Mouse (Mus musculus) telencephalon, adult 2 months (tissue): ENCODE measurements around the gene Astl.
"Not testable (repeated sequence)": the region's sequence is repeated elsewhere in the genome, so short reads cannot be mapped to it uniquely, and the experiment has no call there.

Source experiments
- DNase-seq: peaks from one replicate; pipeline ENCODE4 v3.0.0-alpha.2; 2011; ENCODE audit warnings: low read depth, low spot score

The Astl gene

DNA sequence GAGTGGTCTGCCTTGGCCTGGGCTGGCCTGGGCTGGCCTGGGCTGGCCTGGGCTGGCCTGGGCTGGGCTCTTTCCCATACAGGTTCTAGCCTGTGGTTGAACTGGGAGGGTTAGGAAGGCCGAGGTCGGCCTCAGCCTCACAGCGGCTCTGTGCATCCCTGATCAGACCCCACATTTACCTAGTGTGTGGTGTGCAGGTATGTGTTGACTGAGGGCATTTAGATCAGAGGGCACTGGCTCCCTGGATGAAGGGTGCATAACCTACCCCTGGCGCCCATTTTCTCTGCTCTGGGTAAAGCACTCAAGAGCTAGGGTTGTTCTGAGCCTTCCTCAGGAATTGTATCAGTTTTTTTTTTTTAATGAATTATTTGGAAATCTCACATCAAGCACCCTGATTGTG, at the start of gene Astl:
Gene Astl (plus strand): TSS at position 224 of the 400 bp plus-strand sequence.
- DNase-seq, result no peak

DNA sequence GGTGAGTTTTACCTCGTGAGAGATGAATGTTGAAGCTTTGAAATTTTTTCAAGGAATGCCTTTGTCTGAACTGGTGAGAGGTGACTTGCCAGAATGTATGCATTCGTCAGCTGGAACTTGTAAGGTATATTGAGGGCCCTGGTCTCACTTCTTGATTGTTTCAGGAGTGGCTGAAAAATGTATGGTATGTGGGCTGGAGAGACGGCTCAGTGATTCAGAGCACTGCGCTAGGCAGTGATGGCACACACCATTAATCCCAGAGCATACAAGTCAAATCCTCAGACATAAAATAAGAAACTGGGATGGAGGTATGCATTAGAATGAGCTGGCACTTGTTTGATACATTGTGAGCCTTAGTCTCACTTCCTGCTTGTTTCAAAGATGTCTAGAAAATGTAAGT, 46.2 kb upstream of the Astl start:
- DNase-seq, result no peak

DNA sequence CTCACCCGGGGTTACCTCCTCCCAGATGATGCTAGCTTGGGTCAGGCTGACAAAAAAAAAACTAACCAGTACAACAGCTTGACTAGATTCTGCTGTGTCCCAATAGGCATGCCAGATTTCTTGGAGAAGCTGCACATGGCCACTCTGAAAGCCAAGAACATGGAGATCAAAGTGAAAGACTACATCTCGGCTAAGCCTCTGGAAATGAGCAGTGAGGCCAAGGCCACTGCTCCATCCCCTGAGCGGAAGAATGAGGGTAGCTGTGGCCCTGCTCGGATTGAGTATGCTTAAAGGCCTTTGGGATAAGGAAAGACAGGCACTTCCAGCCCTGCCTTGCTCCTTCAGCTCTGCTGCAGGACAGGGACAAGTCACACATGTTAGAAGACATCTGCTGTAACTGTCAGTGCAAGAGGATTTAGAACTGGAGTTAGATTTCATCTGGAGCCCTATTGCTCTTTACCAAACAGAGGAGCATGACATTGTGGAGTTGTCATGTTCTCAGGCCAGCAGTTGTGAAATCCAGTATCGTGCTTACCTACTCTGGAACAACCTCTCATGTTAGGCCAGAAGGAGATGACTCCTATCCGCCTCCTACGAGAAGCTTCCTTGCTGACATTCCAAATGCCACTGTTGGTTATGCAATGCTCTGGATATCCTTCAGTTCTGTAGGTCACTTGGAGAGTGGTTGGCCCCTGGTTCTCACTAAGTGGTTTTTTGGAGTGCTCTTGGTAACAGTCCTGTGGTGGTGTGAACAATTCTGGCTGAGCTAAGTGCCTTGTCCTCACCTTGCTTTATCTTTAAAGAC, 41.2 kb upstream of the Astl start:
- no peak for DNase-seq

GRCm38 (mm10) chr2:127298056-127298455, 40.4 kb upstream of the Astl start:
- DNase-seq, result no peak

DNA sequence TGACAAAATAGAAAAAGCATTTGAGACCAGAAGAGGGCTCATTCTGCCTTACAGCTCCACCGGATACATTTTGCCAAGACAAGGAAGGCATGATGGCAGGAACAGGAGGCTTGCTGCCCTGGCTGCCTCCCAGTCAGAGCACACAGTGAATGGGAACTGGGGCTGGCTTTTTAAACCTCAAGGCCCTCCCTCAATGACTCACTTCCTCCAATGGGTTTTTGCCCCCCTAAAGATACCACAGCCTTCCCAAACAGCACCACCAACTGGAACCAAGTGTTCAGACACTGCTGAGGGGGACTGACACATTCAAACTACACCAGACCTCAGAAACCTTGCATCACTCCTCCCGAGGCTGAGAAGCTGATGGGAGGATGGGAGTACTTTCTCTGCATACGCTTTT, 37.7 kb upstream of the Astl start:
- DNase-seq, result no peak

DNA sequence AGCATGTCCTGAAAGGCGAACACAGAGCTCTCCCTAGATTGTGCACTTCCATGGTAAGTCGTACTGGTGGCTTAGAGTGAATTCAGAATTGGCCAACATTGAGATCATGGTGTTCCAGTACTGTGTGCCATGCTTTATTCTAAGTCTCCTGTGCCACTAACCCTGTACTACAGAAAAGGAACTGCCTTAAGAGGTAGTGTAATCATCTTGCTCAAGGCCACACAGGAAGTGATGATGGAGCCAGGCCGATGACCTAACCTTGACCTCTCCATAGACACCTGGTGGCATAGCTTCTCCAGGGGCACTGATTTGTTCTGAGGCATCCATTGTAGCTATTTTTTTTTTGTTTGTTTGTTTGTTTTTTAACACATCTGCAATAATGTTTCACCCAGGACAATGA, 36.6 kb upstream of the Astl start:
- no peak for DNase-seq

DNA sequence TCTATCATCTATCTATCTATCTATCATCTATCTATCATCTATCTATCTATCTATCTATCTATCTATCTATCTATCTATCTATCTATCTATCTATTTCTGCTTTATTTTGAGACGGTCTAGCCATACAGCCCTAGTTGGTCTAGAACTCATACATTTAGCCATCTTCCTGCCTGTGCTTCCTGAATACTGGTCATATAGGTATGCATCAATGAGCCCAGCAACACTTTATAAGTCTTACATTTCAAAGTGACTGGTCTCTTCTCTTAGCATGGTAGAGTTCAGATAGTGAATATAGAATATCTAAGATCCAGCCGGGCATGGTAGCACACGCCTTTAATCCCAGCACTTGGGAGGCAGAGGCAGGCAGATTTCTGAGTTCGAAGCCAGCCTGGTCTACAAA, 34.2 kb upstream of the Astl start:
- DNase-seq, result not testable (repeated sequence)

DNA sequence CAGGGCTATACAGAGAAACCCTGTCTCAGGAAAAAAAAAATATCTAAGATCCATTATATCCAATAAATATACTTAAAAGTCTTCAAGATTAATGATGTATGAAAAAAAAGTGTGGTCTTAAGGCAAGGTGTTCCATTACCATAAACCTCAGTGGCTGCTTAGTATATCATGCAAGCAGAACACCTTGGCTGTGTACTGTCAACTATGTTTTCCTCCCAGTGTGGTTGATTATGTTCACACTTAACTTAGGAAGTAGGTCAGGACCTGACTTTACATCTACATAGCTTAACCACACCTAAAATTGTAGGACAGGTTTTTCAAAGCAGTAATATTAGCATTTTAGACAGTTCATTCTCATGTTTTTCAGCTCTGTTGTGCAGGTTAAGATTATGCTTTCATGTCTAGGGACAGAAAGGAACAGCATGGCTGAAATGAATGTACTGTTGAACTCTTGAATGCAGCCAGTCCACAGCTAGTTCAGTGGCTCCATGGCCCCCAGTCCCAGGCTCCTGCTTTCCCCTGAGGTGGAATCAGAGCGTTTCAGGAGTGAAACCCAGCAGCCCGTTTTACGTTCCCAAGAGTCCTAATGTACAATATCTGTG, 33.7 kb upstream of the Astl start:
- DNase-seq, result no peak

DNA sequence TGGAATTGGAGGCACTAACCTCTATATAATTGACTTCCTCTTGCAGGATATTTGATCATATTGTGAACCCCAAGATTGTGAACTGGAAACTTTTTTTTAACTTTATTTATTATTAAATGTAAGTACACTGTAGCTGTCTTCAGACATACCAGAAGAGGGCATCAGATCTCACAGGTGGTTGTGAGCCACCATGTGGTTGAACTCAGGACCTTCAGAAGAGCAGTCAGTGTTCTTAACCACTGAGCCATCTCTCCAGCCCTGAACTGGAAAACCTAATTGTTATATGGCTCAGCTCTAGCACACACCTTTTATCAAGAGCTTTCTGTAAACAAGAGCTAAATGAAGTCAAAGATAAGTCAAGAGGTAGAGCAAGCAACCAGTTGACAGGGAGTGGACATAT, 32.3 kb upstream of the Astl start:
- DNase-seq, result no peak

- no peak for DNase-seq
Observed at GRCm38 (mm10) chr2:127307179-127307578, 31.3 kb upstream of the Astl start.

DNA sequence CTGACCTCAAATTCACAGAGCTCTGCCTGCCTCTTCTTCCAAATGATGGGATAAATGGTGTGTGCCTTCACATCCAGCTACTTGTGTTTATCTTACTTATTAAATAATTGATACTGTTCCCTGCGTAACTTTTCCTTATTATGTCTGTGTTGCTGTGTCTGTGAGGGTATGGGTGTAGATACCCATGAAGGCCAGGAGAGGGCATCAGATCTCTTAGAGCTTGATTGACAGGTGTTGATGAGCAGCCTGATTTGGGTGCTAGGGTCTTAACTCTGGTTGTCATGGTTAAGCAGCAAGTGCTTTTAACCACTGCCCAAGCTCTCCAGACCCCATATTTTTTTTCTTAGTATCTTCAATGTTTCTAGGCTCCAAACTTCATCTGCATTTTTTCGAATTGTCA, 29.8 kb upstream of the Astl start:
- no peak for DNase-seq

DNA sequence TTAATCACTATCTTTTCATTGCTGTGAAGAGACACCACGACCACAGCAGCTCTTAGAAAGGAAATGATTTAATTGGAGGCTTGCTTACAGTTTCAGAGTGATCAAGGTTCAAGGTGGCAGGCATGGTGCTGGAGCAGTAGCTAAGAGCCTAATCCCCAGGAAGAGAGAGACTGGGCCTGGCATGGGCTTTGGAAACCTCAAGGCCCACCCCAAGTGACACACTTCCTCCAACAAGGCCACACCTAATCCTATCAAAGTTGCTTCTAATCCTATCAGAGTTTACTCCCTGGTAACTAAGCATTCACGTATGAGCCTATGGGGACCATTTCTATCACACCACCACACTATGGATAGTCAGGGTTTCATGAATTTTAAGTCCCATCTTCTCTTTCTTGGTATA, 28.2 kb upstream of the Astl start:
- no peak for DNase-seq

- no peak for DNase-seq
Observed at GRCm38 (mm10) chr2:127310685-127311084, 27.8 kb upstream of the Astl start.

DNA sequence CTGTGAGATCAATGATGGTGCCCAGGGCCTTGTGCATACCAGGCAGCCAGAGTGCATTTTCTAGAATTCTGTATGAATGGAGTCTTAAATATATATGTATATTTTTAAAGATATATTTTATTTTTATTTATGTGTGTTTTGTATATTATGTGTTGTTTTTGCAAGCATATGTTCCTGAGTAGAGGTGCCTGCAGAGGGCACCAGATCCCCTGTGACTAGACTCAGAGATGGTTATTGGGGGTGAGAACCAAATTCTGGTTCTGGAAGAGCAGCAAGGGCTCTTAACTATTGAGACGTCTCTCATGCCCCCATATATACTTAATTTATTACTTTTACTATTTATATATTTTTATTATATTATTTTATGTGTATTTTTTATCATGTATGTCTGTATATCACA, 27.2 kb upstream of the Astl start:
- no peak for DNase-seq

GRCm38 (mm10) chr2:127312801-127313200, 25.6 kb upstream of the Astl start:
- no peak for DNase-seq

DNA sequence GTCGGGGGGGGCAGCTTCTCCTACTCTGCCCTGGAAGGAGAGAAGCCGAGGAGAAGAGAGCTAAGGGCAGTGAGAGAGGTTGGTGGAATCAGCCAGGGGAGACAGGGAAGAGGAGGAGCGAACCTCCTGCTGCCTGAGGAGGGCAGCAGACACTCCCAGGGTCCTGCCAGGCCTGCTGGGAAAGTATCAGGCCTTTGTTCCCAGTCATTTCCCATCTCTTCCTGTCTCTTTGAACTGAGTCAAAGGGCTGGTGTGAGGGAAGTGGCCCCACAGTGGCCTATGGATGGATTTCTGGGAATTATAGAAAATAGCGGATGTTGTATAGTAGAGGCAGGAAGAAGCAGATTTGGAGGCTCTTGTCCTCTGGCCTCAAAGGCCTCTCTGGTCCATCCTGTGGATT, 24.6 kb upstream of the Astl start:
- DNase-seq, result no peak

DNA sequence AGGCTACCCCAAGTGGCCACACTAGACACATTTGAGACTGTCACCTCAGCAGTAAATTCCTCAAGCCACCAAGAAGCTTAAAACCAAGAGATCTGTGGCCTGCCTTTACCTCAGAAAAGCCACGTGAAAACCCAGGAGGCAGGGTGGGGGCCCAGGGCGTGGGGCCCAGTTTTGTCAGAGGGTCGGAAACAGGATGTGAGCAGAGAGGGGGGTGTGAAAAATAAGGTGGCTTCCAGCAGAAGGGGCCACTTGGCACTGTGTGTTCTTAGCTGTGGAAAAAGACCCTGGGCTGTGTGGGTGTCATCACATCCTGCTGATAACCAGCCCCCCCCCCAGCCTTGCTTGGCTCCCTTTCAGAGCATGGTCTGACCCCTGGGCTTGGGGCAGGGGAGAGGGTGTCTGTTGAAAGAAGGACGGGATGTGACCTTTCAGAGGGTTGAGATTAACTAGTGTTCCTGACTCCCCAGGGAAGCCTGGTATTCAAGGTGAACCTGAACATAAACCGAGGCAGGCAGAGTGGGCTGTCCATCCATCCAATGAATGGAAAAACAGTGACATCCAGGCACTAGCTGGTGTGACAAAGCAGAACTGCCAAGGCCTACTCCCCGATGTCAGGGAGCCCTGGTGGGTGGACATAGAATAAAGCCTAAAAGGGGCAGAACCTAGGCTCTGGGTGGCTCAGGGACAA, 23.8 kb upstream of the Astl start:
- no peak for DNase-seq

DNA sequence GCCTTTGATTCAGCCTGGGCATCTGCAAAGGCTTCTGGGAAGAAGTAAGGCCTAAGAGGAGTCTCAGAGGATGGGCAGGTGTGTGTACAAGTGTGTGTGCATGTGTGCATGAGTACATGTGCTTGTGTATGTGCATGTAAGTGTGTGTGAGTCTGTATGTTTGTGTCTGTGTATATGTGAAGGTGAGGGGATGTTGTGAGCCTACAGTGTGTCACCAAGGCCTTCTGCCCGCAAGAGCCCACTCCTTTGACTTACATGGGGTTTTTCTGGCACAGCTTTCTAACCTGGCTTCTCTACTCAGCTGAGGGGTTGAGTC, 23.3 kb upstream of the Astl start:
- no peak for DNase-seq

DNA sequence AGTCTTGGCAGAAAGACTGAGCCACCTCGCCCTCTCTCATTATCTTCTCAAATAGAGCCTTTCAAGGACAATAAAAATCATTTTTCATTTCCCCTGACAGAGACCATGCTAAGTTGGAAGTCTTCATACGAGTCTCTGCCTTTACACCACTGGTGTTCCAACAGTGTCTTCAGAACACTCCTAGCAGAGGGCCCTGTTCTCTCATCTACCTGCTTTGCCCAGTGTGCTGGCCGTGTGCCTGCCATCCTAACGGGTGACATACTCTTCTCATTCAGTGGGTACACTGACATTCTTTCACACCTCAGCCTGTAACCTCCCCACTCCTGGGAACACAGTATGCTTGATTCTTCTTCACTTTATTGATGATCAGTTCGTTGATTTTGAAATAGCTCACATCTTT, 22.0 kb upstream of the Astl start:
- DNase-seq, result no peak

GRCm38 (mm10) chr2:127318136-127318535, 20.3 kb upstream of the Astl start:
- DNase-seq, result no peak

DNA sequence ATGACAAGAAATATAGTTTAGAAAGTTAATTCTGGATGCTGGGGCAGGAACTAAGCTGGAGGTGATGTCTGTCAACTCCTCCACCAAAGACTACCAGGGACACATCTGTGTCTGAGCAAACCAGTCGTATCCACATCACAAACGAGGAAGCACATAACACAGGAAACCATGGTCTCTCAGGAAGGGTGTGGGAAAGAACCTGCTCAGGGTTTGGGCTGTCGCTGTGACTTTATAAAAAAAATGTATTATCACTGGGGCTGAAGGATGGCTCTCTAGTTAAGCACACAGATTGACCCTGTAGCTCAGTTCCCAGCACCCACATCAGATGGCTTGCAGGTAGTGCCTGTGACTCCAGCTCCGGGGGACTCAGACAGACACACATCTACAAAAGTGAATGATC, 19.4 kb upstream of the Astl start:
- no peak for DNase-seq

DNA sequence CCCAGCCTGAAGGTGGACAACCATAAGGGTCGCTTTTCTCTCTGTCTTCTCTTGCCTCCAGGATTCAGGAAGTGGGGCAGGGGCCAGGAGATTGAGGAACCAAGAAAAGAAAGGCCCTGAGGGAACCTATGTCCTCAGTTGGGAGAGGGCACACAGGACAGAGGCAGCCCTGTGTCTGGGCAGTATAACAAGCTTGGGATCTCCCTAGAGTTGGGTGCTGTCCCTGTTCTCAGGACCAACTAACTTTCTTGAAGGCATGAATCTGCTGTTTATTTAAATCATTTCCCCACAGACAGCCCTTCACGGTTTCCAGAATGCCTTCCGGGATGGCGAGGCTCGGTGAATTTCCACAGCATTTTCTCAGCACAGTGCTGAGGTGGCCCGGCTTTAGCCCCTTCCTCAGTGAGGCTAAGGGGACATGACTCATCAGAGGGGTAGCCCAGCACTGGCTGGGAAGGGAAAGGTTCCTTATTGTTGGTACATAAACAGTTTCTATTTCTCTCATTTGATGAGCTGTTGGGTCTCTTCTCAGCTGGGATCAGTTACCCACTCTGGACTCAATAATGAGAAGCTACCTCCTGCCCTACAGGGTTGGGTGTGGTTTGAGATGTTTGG, 15.7 kb upstream of the Astl start:
- DNase-seq, result no peak

DNA sequence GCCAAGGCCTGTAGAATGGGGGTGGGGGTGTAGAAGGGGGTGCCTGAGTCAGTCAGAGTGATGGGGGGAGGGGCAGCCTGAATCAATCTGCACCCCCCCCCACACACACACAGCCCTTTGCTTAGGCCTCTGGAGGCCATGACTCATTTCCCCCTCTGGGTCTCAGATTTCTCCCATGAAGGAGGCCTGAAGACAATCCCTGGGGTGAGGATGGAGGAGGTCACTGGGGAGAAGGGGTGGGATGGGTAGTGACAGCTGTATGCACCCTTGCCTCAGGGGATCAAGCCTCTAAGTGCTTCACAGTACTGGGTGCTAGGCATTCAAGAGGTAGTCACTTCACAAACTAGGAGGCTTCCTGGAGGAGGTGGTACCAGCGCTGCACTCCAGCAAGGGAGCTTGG, 14.8 kb upstream of the Astl start:
- DNase-seq, result no peak
